Mouse (Mus musculus) midbrain, embryonic 16.5 days (tissue): ENCODE measurements around the gene Mbd5. TPM values are rescaled to one million over a fixed set of nuclear protein-coding genes. Genes with fewer than 3 reads are reported as not detected.
A peak's percentile ranks its signal among the peaks of the same experiment; 100 is the strongest.

Experiments used
- ATAC-seq: fragments of 200-750 bp; cut with Nextera tagmentation; 2 replicates; pipeline ENCODE4 v1.8.0; 2017; ENCODE audit warnings: moderate TSS enrichment
- H3K27ac ChIP-seq: fragments of 300-500 bp; sonication (generic); 2 replicates; pipeline ENCODE4 v1.5.1; 2014; ENCODE audit warnings: mild to moderate bottlenecking, low read length, mixed read lengths
- H3K27me3 ChIP-seq: fragments of 300-500 bp; sonication (generic); 2 replicates; pipeline ENCODE4 v1.6.1; 2014; ENCODE audit warnings: low read depth, low read length, mixed read lengths; ENCODE audit not compliant: control insufficient read depth, insufficient read depth
- H3K36me3 ChIP-seq: fragments of 300-500 bp; sonication (generic); 2 replicates; pipeline ENCODE4 v1.6.1; 2014; ENCODE audit warnings: mild to moderate bottlenecking, low read length, moderate library complexity, mixed read lengths; ENCODE audit not compliant: control insufficient read depth, insufficient read depth
- H3K4me1 ChIP-seq: fragments of 300-500 bp; sonication (generic); 2 replicates; pipeline ENCODE4 v1.6.1; 2014; ENCODE audit warnings: mild to moderate bottlenecking, low read length, mixed read lengths; ENCODE audit not compliant: control insufficient read depth, insufficient read depth
- H3K4me2 ChIP-seq: fragments of 300-500 bp; sonication (generic); 2 replicates; pipeline ENCODE4 v1.6.1; 2014; ENCODE audit warnings: mild to moderate bottlenecking, low read length, mixed read lengths
- H3K4me3 ChIP-seq: fragments of 300-500 bp; sonication (generic); 2 replicates; pipeline ENCODE4 v1.5.1; 2014; ENCODE audit warnings: low read depth, mild to moderate bottlenecking, low read length, moderate library complexity, mixed read lengths
- H3K9ac ChIP-seq: fragments of 300-500 bp; sonication (generic); 2 replicates; pipeline ENCODE4 v1.6.1; 2014; ENCODE audit warnings: low read depth, low read length, mixed read lengths
- H3K9me3 ChIP-seq: fragments of 300-500 bp; sonication (generic); replicated peaks from 2 replicates; pipeline ENCODE4 v1.6.1; 2014; ENCODE audit warnings: mild to moderate bottlenecking, low read length, mixed read lengths; ENCODE audit not compliant: control insufficient read depth, poor library complexity, severe bottlenecking
- WGBS: fragments of 180-500 bp; shearing (Covaris S2); extraction: QIAGEN DNeasy Blood & Tissue Kit; methylation state at CpG from one replicate; pipeline ENCODE4 v1.1.7; 2014; 5-methylcytosine and 5-hydroxymethylcytosine counted together
- polyA plus RNA-seq: library from polyadenylated mRNA; unstranded; fragments of >200 nt; fragmentation: Nextera tagmentation; extraction: Ambion mirVana; gene quantifications from 2 replicates; pipeline ENCODE4 v1.2.1, GENCODE M21; 2015

The Mbd5 gene
- polyA plus RNA-seq, 1 experiment from 2014 or later = 32.4 TPM

DNA sequence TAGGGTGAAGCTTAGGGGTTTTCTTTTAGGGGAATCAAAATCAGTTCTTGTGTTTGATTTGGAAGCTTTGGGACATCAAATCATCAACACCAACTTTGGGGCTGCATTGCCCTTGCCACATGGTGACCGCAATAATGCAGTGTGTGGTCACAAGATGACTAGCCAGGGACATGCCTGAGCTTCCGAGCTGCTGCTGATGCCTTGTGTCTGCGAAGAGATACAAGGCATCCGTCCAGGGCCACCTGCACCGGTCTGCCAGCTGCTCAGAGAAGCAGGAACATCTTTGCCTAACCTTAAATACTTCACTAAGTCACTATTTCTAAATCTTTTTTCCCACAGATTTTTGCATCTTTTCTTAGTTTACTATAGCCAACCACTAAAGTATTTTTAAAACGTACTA is 170.6 kb downstream of the Mbd5 start:
- H3K9ac ChIP-seq = no peak overlapping the region
- no peak for ATAC-seq
- no peaks in the 10 kb centered on the region for H3K4me1 ChIP-seq
- H3K4me2 ChIP-seq = no peak overlapping the region
- no peaks in the 10 kb centered on the region for H3K27me3 ChIP-seq
- H3K36me3 ChIP-seq = no peaks in the 10 kb centered on the region
- no peaks in the 10 kb centered on the region for H3K9me3 ChIP-seq
- WGBS = 97% methylated on average over 6 of the region's 6 CpGs
- H3K27ac ChIP-seq = no peak overlapping the region
- no peak overlapping the region for H3K4me3 ChIP-seq

GRCm38 (mm10) chr2:49121603-49122002 is 172.3 kb downstream of the Mbd5 start:
- Histone ChIP-seq H3K27me3 (no peaks in the 10 kb centered on the region), H3K36me3 (no peaks in the 10 kb centered on the region), H3K9me3 (no peaks in the 10 kb centered on the region), H3K27ac (no peak overlapping the region), H3K9ac (no peak overlapping the region), H3K4me2 (no peak overlapping the region), H3K4me3 (no peak overlapping the region), H3K4me1 (no peaks in the 10 kb centered on the region)
- ATAC-seq = no peak
- WGBS = 94% methylated on average over 3 of the region's 3 CpGs

GRCm38 (mm10) chr2:49142186-49142585 is 192.9 kb downstream of the Mbd5 start:
- ATAC-seq = no peak
- Histone ChIP-seq H3K4me1 (no peaks in the 10 kb centered on the region), H3K9me3 (no peaks in the 10 kb centered on the region), H3K9ac (no peak overlapping the region), H3K36me3 (no peaks in the 10 kb centered on the region), H3K4me3 (no peak overlapping the region), H3K27me3 (no peaks in the 10 kb centered on the region), H3K4me2 (no peak overlapping the region), H3K27ac (no peak overlapping the region)
- 79% methylated on average over 3 of the region's 3 CpGs for WGBS

DNA sequence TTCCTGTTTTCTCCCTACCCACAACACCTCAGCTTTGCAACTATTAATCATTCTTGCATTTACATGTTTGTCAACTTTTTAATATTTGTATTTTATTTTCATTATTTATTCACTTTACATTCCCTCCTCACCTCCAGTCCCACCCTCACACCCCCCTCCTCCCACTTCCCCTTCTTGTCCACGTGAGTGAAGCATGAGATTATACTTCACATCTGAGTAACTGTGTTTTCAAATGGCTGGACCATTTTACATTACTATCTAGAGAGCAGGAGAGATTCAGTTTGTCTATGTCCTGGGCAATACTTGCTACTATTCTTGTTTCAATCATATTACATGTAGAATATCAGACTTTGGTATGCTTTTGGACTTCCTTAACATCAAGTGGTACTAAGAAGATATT is 204.3 kb downstream of the Mbd5 start:
- H3K4me2 ChIP-seq = no peak overlapping the region
- H3K27me3 ChIP-seq = no peaks in the 10 kb centered on the region
- ATAC-seq = no peak

DNA sequence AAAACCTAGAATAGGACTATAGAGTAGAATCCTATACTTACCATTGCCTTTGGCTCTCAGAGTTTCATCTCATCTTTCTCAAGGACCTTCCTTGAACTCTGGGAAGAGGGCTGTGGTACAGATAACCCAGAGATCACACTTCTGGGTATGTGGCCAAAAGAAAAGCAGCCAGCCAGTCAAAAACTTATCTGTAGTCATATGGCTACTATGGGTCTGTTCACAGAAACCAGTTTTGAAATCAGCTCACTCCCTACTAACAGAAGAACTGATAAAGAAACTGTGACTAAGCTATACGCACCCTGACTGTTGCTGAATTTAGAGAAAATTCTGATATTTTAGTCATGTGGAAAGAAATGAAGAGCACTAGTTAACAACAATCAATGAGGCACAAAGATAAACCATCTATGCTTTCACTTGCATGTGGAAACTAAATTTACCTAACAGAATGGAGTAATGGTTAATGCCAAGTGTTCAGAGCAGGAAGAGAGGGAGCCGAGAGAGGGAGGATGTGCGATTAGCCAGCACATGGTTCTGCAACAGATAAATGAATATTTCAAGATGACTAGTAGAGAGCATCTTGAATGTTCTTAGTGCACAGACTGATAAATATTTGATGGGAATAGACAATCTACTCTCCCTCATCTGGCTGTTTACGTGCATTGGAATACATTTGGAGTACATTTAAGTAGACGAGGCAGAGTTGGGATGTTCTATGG is 211.1 kb downstream of the Mbd5 start:
- H3K4me3 ChIP-seq = no peak overlapping the region
- H3K27ac ChIP-seq = no peak overlapping the region
- no peak for ATAC-seq
- peaks cover 2% of the 10 kb centered on the region; the same call in 1 of the 2 replicates for H3K9me3 ChIP-seq
- WGBS = 85% methylated on average over 5 of the region's 5 CpGs
- H3K9ac ChIP-seq = no peak overlapping the region
- no peaks in the 10 kb centered on the region for H3K27me3 ChIP-seq
- no peaks in the 10 kb centered on the region for H3K4me1 ChIP-seq
- no peak overlapping the region for H3K4me2 ChIP-seq
- H3K36me3 ChIP-seq = no peaks in the 10 kb centered on the region

More for the DNA sequence above, 204.3 kb downstream of the Mbd5 start:
- no peaks in the 10 kb centered on the region for H3K4me1 ChIP-seq
- no peaks in the 10 kb centered on the region for H3K36me3 ChIP-seq
- H3K27ac ChIP-seq = no peak overlapping the region
- 77% methylated on average over 1 of the region's 1 CpGs for WGBS
- H3K9ac ChIP-seq = no peak overlapping the region
- no peaks in the 10 kb centered on the region for H3K9me3 ChIP-seq
- H3K4me3 ChIP-seq = no peak overlapping the region

DNA sequence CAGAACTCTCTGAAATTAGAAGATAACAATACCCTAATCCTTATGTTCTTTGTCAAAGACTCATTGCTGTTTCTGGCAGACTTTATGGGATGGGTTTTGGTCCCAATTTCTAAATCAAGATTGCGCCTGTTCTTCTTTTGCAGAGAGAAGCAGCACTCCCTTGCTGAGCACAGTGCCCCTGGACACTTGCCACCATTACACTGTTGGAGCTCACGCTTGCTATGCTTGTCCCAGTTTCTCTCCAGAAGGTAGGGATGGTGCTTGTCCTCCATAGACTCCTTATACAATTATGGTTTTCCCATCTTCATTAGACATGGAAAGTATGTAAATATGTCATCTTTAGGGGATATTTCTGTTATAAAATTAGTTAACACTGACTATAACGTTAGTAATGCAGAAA is 220.5 kb downstream of the Mbd5 start:
- no peak overlapping the region for H3K9ac ChIP-seq
- H3K27me3 ChIP-seq = no peaks in the 10 kb centered on the region
- no peaks in the 10 kb centered on the region; the same call in 1 of the 2 replicates for H3K36me3 ChIP-seq
- H3K9me3 ChIP-seq = no peaks in the 10 kb centered on the region
- no peak overlapping the region for H3K4me3 ChIP-seq
- ATAC-seq = no peak
- 94% methylated on average over 3 of the region's 3 CpGs for WGBS
- H3K4me2 ChIP-seq = no peak overlapping the region
- no peak overlapping the region for H3K27ac ChIP-seq
- H3K4me1 ChIP-seq = no peaks in the 10 kb centered on the region

- Histone ChIP-seq H3K27me3 (no peaks in the 10 kb centered on the region), H3K9ac (no peak overlapping the region), H3K4me2 (no peak overlapping the region), H3K9me3 (no peaks in the 10 kb centered on the region), H3K4me1 (no peaks in the 10 kb centered on the region), H3K27ac (no peak overlapping the region), H3K4me3 (no peak overlapping the region), H3K36me3 (no peaks in the 10 kb centered on the region)
- WGBS = 92% methylated on average over 3 of the region's 3 CpGs
- no peak for ATAC-seq
Measured at GRCm38 (mm10) chr2:49177015-49177414, 227.7 kb downstream of the Mbd5 start.

- peaks cover 2% of the 10 kb centered on the region; the same call in 1 of the 2 replicates for H3K4me1 ChIP-seq
- H3K36me3 ChIP-seq = no peaks in the 10 kb centered on the region
- 64% methylated on average over 2 of the region's 2 CpGs for WGBS
- no peak overlapping the region for H3K27ac ChIP-seq
- H3K27me3 ChIP-seq = no peaks in the 10 kb centered on the region
- H3K9me3 ChIP-seq = no peaks in the 10 kb centered on the region
- no peak overlapping the region for H3K9ac ChIP-seq
- H3K4me3 ChIP-seq = no peak overlapping the region
- H3K4me2 ChIP-seq = no peak overlapping the region
- peak; percentile 58; the same call in 1 of the 2 replicates for ATAC-seq
Measured at GRCm38 (mm10) chr2:49190984-49191383, 241.7 kb downstream of the Mbd5 start.

GRCm38 (mm10) chr2:49191695-49192094 is 242.4 kb downstream of the Mbd5 start:
- Histone ChIP-seq H3K4me2 (no peak overlapping the region), H3K4me1 (peaks cover 2% of the 10 kb centered on the region; the same call in 1 of the 2 replicates), H3K27me3 (no peaks in the 10 kb centered on the region), H3K27ac (no peak overlapping the region), H3K9ac (no peak overlapping the region), H3K4me3 (no peak overlapping the region), H3K36me3 (no peaks in the 10 kb centered on the region), H3K9me3 (no peaks in the 10 kb centered on the region)
- no peak for ATAC-seq
- 87% methylated on average over 3 of the region's 3 CpGs for WGBS
